Mouse (Mus musculus) ES-E14 (cell line): ENCODE measurements around the gene Gng13. TPM values are rescaled to one million over a fixed set of nuclear protein-coding genes. Genes with fewer than 3 reads are reported as not detected.

Experiments used
- DNase-seq: peaks from one replicate; pipeline ENCODE4 v3.0.0-alpha.2; 2013; ENCODE audit warnings: low read depth, low spot score
- H3K27ac ChIP-seq: 2 replicates; pipeline ENCODE4 v1.5.1; 2012; ENCODE audit warnings: low read depth, mild to moderate bottlenecking, low read length, moderate library complexity, mixed read lengths; ENCODE audit not compliant: poor library complexity, insufficient read depth, severe bottlenecking
- H3K36me3 ChIP-seq: 2 replicates; pipeline ENCODE4 v1.6.1; 2012; ENCODE audit warnings: mild to moderate bottlenecking, low read length, moderate library complexity, mixed read lengths; ENCODE audit not compliant: control insufficient read depth, poor library complexity, insufficient read depth, severe bottlenecking
- H3K4me1 ChIP-seq, 2 experiments: fragments of 150-350 bp in 1 of 2; sonication (generic) in 1 of 2; 2 replicates each; pipeline ENCODE4 v1.6.1; 2012; ENCODE audit warnings: low read length in 2 of 2, mild to moderate bottlenecking in 1 of 2, mixed read lengths in 1 of 2; ENCODE audit not compliant: control insufficient read depth in 2 of 2, insufficient read depth in 2 of 2, poor library complexity in 1 of 2
- H3K4me3 ChIP-seq, 2 experiments: fragments of 150-350 bp in 1 of 2; sonication (generic) in 1 of 2; 2 replicates each; pipeline ENCODE4 v1.5.1; 2012; ENCODE audit warnings: low read length in 2 of 2, low read depth in 1 of 2, mild to moderate bottlenecking in 1 of 2, mixed read lengths in 1 of 2; ENCODE audit not compliant: insufficient read depth in 1 of 2, poor library complexity in 1 of 2, severe bottlenecking in 1 of 2
- H3K9ac ChIP-seq: 2 replicates; pipeline ENCODE4 v1.6.1; 2012; ENCODE audit warnings: low read depth, mild to moderate bottlenecking, low read length, mixed read lengths; ENCODE audit not compliant: poor library complexity, insufficient read depth, severe bottlenecking
- H3K9me3 ChIP-seq: fragments of 150-350 bp; sonication (generic); 2 replicates; pipeline ENCODE4 v1.6.1; 2012; ENCODE audit warnings: low read depth, mild to moderate bottlenecking, low read length; ENCODE audit not compliant: control insufficient read depth, insufficient read depth
- CHD2 ChIP-seq: IDR thresholded peaks from 2 replicates; pipeline ENCODE4 v1.6.1; 2014; ENCODE audit warnings: mild to moderate bottlenecking, low read depth, low read length, inconsistent platforms
- HCFC1 ChIP-seq: IDR thresholded peaks from 2 replicates; pipeline ENCODE4 v1.6.1; 2012; ENCODE audit warnings: low read length, inconsistent platforms, borderline replicate concordance; ENCODE audit not compliant: insufficient read depth
- MAFK ChIP-seq: IDR thresholded peaks from 2 replicates; pipeline ENCODE4 v1.6.1; 2014; ENCODE audit warnings: mild to moderate bottlenecking, low read depth, low read length, inconsistent platforms; ENCODE audit not compliant: insufficient read depth
- ZC3H11A ChIP-seq: IDR thresholded peaks from 2 replicates; pipeline ENCODE4 v1.6.1; 2012; ENCODE audit warnings: low read depth, mild to moderate bottlenecking, inconsistent platforms, low read length, borderline replicate concordance
- ZNF384 ChIP-seq: IDR thresholded peaks from 2 replicates; pipeline ENCODE4 v1.6.1; 2012; ENCODE audit warnings: low read depth, low read length, inconsistent platforms
- in situ Hi-C, 2 experiments: fragments of 600-800 bp; cut with MboI; formaldehyde crosslinking; loops; one replicate each; pipeline ENCODE4 v1.15.1; 2025; ENCODE audit warnings: low sequenced_read_pairs in 2 of 2, inconsistent platforms in 1 of 2; ENCODE audit not compliant: unreplicated experiment in 2 of 2
- total RNA-seq: library from RNA; depleted of rRNA; stranded (reverse); fragments of 300-350 nt; gene quantifications from 2 replicates; pipeline ENCODE4 v1.2.3, GENCODE M21; 2012

Gng13 gene
- total RNA-seq, 1 experiment: 9.9 TPM

GRCm38 (mm10) chr17:25698446-25698845 lies 18.5 kb upstream of the Gng13 start:
- no peak overlapping the region for H3K27ac ChIP-seq
- H3K9me3 ChIP-seq: no peaks in the 10 kb centered on the region
- DNase-seq: peak; percentile 81
- in situ Hi-C loops: loop anchor here in 1 of 2 experiments (10.0 kb wide), 1 partner anchor 224 kb away; no protein-coding TSS in a partner anchor
- no peaks in the 10 kb centered on the region for H3K36me3 ChIP-seq
- H3K4me1 ChIP-seq: no peaks in the 10 kb centered on the region
- TF ChIP-seq ZNF384: no peak
- TF ChIP-seq ZC3H11A: peak; percentile 91
- H3K4me3 ChIP-seq: no peak overlapping the region
- no peak overlapping the region for H3K9ac ChIP-seq

GRCm38 (mm10) chr17:25700863-25701496 lies 16.0 kb upstream of the Gng13 start:
- Histone ChIP-seq H3K4me3 (no peak overlapping the region), H3K36me3 (no peaks in the 10 kb centered on the region), H3K9me3 (no peaks in the 10 kb centered on the region), H3K9ac (peak overlapping the region; percentile 41), H3K4me1 (no peaks in the 10 kb centered on the region), H3K27ac (no peak overlapping the region)
- no peak for DNase-seq
- TF ChIP-seq HCFC1 (no peak), ZC3H11A (peak; percentile 43; the same call in 1 of the 2 replicates)
- in situ Hi-C loops: no loop called here

- H3K4me1 ChIP-seq: peaks cover 0 to 3% of the 10 kb centered on the region in 2 experiments; a peak in 2 of 4 replicates
- no peaks in the 10 kb centered on the region for H3K9me3 ChIP-seq
- TF ChIP-seq ZC3H11A: no peak
- no peak for TF ChIP-seq HCFC1
- no peak for TF ChIP-seq ZNF384
- TF ChIP-seq MAFK: no peak
- TF ChIP-seq CHD2: no peak
- no peak overlapping the region for H3K27ac ChIP-seq
- no peak overlapping the region for H3K4me3 ChIP-seq
- H3K36me3 ChIP-seq: no peaks in the 10 kb centered on the region
- in situ Hi-C loops: no loop called here
- DNase-seq: no peak
- no peak overlapping the region for H3K9ac ChIP-seq
Measured at GRCm38 (mm10) chr17:25709994-25710393, 7.0 kb upstream of the Gng13 start.

GRCm38 (mm10) chr17:25711136-25711535 lies 5.8 kb upstream of the Gng13 start:
- H3K9me3 ChIP-seq: no peaks in the 10 kb centered on the region
- H3K4me1 ChIP-seq: peaks cover 3 to 5% of the 10 kb centered on the region in 2 experiments; a peak in 3 of 4 replicates
- no peak for DNase-seq
- H3K9ac ChIP-seq: no peak overlapping the region
- TF ChIP-seq ZNF384 (no peak), MAFK (no peak), HCFC1 (no peak), CHD2 (no peak), ZC3H11A (no peak)
- H3K4me3 ChIP-seq: no peak overlapping the region
- H3K36me3 ChIP-seq: no peaks in the 10 kb centered on the region
- H3K27ac ChIP-seq: no peak overlapping the region
- in situ Hi-C loops: no loop called here

- no peak overlapping the region for H3K4me3 ChIP-seq
- TF ChIP-seq ZC3H11A (no peak), MAFK (no peak), ZNF384 (no peak)
- no peak for DNase-seq
Measured at GRCm38 (mm10) chr17:25715627-25716026, 1.3 kb upstream of the Gng13 start.

More at GRCm38 (mm10) chr17:25715627-25716026, 1.3 kb upstream of the Gng13 start:
- H3K9ac ChIP-seq: no peak overlapping the region
- peaks cover 21% of the 10 kb centered on the region for H3K36me3 ChIP-seq
- no peak overlapping the region for H3K27ac ChIP-seq
- in situ Hi-C loops: no loop called here
- H3K4me1 ChIP-seq: peaks cover 8 to 19% of the 10 kb centered on the region in 2 experiments
- no peaks in the 10 kb centered on the region for H3K9me3 ChIP-seq
